Mouse (Mus musculus): ENCODE measurements around the gene Adh1. TPM values are rescaled to one million over a fixed set of nuclear protein-coding genes. Genes with fewer than 3 reads are reported as not detected.

Adh1 gene
- polyA plus RNA-seq, 1 experiment from 2014 or later = 6.5 TPM

GRCm38 (mm10) chr3:138230266-138230665, 30.5 kb upstream of the Adh1 start:
- no peak overlapping the region for H3K27ac ChIP-seq (replicated peaks in 1 of 2; ENCODE audit: control insufficient read depth in 1 of 2, insufficient read depth in 1 of 2, low read depth in 2 of 2, low read length in 2 of 2)
- no peak overlapping the region for H3K4me2 ChIP-seq (ENCODE audit: low read length)
- no peak for ATAC-seq (ENCODE audit: insufficient number of reproducible peaks, insufficient read depth, low FRiP score, low read depth)
- H3K4me1 ChIP-seq (ENCODE audit: control insufficient read depth in 2 of 2, insufficient read depth in 2 of 2, low read length in 2 of 2) = no peaks in the 10 kb centered on the region; a peak in 1 of 4 replicates
- no peaks in the 10 kb centered on the region for H3K36me3 ChIP-seq (ENCODE audit: control insufficient read depth, insufficient read depth, low read length)
- WGBS = 76% methylated on average over 3 of the region's 3 CpGs
- H3K9me3 ChIP-seq (ENCODE audit: control insufficient read depth, low read length) = no peaks in the 10 kb centered on the region
- H3K4me3 ChIP-seq (ENCODE audit: control insufficient read depth in 1 of 2, insufficient read depth in 1 of 2, low read depth in 1 of 2, low read length in 2 of 2) = no peak overlapping the region
- no peak overlapping the region for H3K9ac ChIP-seq (ENCODE audit: low read length)
- H3K27me3 ChIP-seq (ENCODE audit: control insufficient read depth, insufficient read depth, low read length) = no peaks in the 10 kb centered on the region

DNA sequence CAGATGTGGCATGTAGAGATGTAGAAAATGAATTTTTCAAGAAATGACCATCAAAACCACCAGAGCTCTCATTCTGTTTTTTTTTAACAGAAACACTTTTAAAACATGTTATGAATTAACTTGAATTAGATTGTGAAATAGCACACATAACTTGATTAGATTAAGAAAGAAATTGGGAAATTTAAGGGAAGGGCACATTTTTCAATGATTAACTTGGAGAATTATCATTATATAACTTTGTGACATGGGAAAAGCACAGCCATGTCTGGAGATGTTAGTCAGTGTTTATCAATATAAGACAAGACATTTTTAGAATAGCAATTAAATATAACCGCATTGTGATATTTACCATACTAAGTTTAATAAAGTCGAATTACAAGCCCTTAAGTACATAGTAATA, 29.3 kb upstream of the Adh1 start:
- no peak overlapping the region for H3K9ac ChIP-seq (ENCODE audit: low read length)
- no peaks in the 10 kb centered on the region for H3K36me3 ChIP-seq (ENCODE audit: control insufficient read depth, insufficient read depth, low read length)
- WGBS = 73% methylated on average over 2 of the region's 2 CpGs
- H3K9me3 ChIP-seq (ENCODE audit: control insufficient read depth, low read length) = no peaks in the 10 kb centered on the region
- no peak overlapping the region for H3K4me3 ChIP-seq (ENCODE audit: control insufficient read depth in 1 of 2, insufficient read depth in 1 of 2, low read depth in 1 of 2, low read length in 2 of 2)
- no peak overlapping the region for H3K4me2 ChIP-seq (ENCODE audit: low read length)
- H3K27me3 ChIP-seq (ENCODE audit: control insufficient read depth, insufficient read depth, low read length) = no peaks in the 10 kb centered on the region
- no peaks in the 10 kb centered on the region for H3K4me1 ChIP-seq (ENCODE audit: control insufficient read depth in 2 of 2, insufficient read depth in 2 of 2, low read length in 2 of 2)
- H3K27ac ChIP-seq (replicated peaks in 1 of 2; ENCODE audit: control insufficient read depth in 1 of 2, insufficient read depth in 1 of 2, low read depth in 2 of 2, low read length in 2 of 2) = no peak overlapping the region
- ATAC-seq (ENCODE audit: insufficient number of reproducible peaks, insufficient read depth, low FRiP score, low read depth) = no peak

- H3K4me1 ChIP-seq (ENCODE audit: control insufficient read depth in 2 of 2, insufficient read depth in 2 of 2, low read length in 2 of 2) = no peaks in the 10 kb centered on the region; a peak in 1 of 4 replicates
- H3K4me2 ChIP-seq (ENCODE audit: low read length) = no peak overlapping the region
- H3K27ac ChIP-seq (replicated peaks in 1 of 2; ENCODE audit: control insufficient read depth in 1 of 2, insufficient read depth in 1 of 2, low read depth in 2 of 2, low read length in 2 of 2) = no peak overlapping the region
- no peaks in the 10 kb centered on the region for H3K27me3 ChIP-seq (ENCODE audit: control insufficient read depth, insufficient read depth, low read length)
- no peaks in the 10 kb centered on the region for H3K36me3 ChIP-seq (ENCODE audit: control insufficient read depth, insufficient read depth, low read length)
- no peak overlapping the region for H3K9ac ChIP-seq (ENCODE audit: low read length)
- H3K4me3 ChIP-seq (ENCODE audit: control insufficient read depth in 1 of 2, insufficient read depth in 1 of 2, low read depth in 1 of 2, low read length in 2 of 2) = no peak overlapping the region
- 81% methylated on average over 11 of the region's 11 CpGs for WGBS
- no peaks in the 10 kb centered on the region for H3K9me3 ChIP-seq (ENCODE audit: control insufficient read depth, low read length)
- no peak for ATAC-seq (ENCODE audit: insufficient number of reproducible peaks, insufficient read depth, low FRiP score, low read depth)
Observed at GRCm38 (mm10) chr3:138236546-138237163, 24.1 kb upstream of the Adh1 start.

DNA sequence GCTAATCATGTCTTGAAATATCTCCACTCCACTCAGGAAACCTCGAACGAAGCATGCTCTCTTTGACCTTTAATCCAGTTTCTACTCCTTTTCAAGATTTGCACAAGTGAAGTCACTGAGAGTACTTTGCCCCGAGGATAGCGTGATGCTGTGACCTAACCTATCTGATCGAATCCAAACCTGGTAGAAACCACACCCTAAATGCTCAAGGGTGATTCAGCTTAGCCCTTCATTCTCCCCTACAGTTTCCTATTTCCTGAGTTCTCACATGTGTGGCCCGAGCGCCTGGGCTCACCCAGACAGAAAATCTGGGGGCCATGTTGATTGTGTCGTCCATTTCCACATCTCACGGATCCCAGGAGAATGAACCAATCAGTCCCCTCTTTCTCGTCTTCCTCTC, 22.7 kb upstream of the Adh1 start:
- no peaks in the 10 kb centered on the region; a peak in 1 of 4 replicates for H3K4me1 ChIP-seq (ENCODE audit: control insufficient read depth in 2 of 2, insufficient read depth in 2 of 2, low read length in 2 of 2)
- no peak overlapping the region for H3K27ac ChIP-seq (replicated peaks in 1 of 2; ENCODE audit: control insufficient read depth in 1 of 2, insufficient read depth in 1 of 2, low read depth in 2 of 2, low read length in 2 of 2)
- no peak overlapping the region for H3K4me3 ChIP-seq (ENCODE audit: control insufficient read depth in 1 of 2, insufficient read depth in 1 of 2, low read depth in 1 of 2, low read length in 2 of 2)
- no peak overlapping the region for H3K4me2 ChIP-seq (ENCODE audit: low read length)
- 67% methylated on average over 10 of the region's 10 CpGs for WGBS
- no peaks in the 10 kb centered on the region for H3K27me3 ChIP-seq (ENCODE audit: control insufficient read depth, insufficient read depth, low read length)
- no peak overlapping the region for H3K9ac ChIP-seq (ENCODE audit: low read length)
- ATAC-seq (ENCODE audit: insufficient number of reproducible peaks, insufficient read depth, low FRiP score, low read depth) = no peak
- no peaks in the 10 kb centered on the region for H3K36me3 ChIP-seq (ENCODE audit: control insufficient read depth, insufficient read depth, low read length)
- no peaks in the 10 kb centered on the region for H3K9me3 ChIP-seq (ENCODE audit: control insufficient read depth, low read length)

DNA sequence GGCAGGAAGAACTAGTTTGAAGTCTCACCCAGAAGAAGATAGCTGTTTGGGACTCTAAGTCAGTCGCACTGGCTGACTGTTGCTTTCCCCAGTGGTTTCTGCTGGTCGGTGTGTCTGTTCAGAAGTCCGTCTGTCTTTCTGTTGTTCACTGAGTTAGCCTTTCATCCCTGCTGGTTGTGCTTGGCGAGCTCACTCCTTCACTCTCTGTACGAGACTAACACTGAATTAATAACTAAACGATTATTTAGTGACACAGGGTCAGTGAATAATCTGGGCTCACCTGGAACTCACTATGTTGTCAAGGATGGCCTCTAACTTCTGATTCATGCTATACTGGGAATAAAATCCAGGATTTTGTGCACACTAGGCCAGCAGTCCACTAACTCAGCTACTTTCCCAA, 21.3 kb upstream of the Adh1 start:
- no peaks in the 10 kb centered on the region; a peak in 1 of 4 replicates for H3K4me1 ChIP-seq (ENCODE audit: control insufficient read depth in 2 of 2, insufficient read depth in 2 of 2, low read length in 2 of 2)
- H3K27me3 ChIP-seq (ENCODE audit: control insufficient read depth, insufficient read depth, low read length) = no peaks in the 10 kb centered on the region
- H3K9me3 ChIP-seq (ENCODE audit: control insufficient read depth, low read length) = no peaks in the 10 kb centered on the region
- no peaks in the 10 kb centered on the region for H3K36me3 ChIP-seq (ENCODE audit: control insufficient read depth, insufficient read depth, low read length)
- 83% methylated on average over 6 of the region's 6 CpGs for WGBS
- no peak for ATAC-seq (ENCODE audit: insufficient number of reproducible peaks, insufficient read depth, low FRiP score, low read depth)
- H3K27ac ChIP-seq (replicated peaks in 1 of 2; ENCODE audit: control insufficient read depth in 1 of 2, insufficient read depth in 1 of 2, low read depth in 2 of 2, low read length in 2 of 2) = no peak overlapping the region
- no peak overlapping the region for H3K4me2 ChIP-seq (ENCODE audit: low read length)
- H3K4me3 ChIP-seq (ENCODE audit: control insufficient read depth in 1 of 2, insufficient read depth in 1 of 2, low read depth in 1 of 2, low read length in 2 of 2) = no peak overlapping the region
- no peak overlapping the region for H3K9ac ChIP-seq (ENCODE audit: low read length)

DNA sequence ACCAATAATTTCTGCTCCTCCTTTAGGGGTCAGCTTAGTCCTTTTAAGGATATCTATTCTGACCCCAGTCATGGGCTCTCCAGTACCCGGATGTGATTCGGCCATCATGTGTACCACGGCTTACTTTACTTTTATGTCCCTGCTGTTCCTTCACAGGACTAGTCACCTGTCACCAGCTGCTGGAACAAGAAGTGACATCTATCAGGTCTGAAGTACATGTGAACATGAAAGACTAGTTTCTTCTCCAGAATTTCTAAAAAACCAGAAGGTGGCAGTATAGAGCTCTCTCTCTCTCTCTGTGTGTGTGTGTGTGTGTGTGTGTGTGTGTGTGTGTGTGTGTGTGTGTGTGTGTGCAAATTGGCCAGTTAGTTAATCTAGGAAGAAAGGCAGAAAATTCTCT, 20.4 kb upstream of the Adh1 start:
- 77% methylated on average over 3 of the region's 3 CpGs for WGBS
- ATAC-seq (ENCODE audit: insufficient number of reproducible peaks, insufficient read depth, low FRiP score, low read depth) = no peak

GRCm38 (mm10) chr3:138240942-138241341, 19.8 kb upstream of the Adh1 start:
- Histone ChIP-seq H3K27me3 (ENCODE audit: control insufficient read depth, insufficient read depth, low read length) (no peaks in the 10 kb centered on the region), H3K4me2 (ENCODE audit: low read length) (no peak overlapping the region), H3K9me3 (ENCODE audit: control insufficient read depth, low read length) (no peaks in the 10 kb centered on the region), H3K4me1 (ENCODE audit: control insufficient read depth in 2 of 2, insufficient read depth in 2 of 2, low read length in 2 of 2) (no peaks in the 10 kb centered on the region; a peak in 1 of 4 replicates), H3K27ac (replicated peaks in 1 of 2; ENCODE audit: control insufficient read depth in 1 of 2, insufficient read depth in 1 of 2, low read depth in 2 of 2, low read length in 2 of 2) (no peak overlapping the region), H3K9ac (ENCODE audit: low read length) (no peak overlapping the region), H3K4me3 (ENCODE audit: control insufficient read depth in 1 of 2, insufficient read depth in 1 of 2, low read depth in 1 of 2, low read length in 2 of 2) (no peak overlapping the region), H3K36me3 (ENCODE audit: control insufficient read depth, insufficient read depth, low read length) (no peaks in the 10 kb centered on the region)
- ATAC-seq (ENCODE audit: insufficient number of reproducible peaks, insufficient read depth, low FRiP score, low read depth) = 0 out of 2 replicates have a peak, but pooled peaks have one; percentile 21
- 76% methylated on average over 5 of the region's 5 CpGs for WGBS

More for the DNA sequence above, 20.4 kb upstream of the Adh1 start:
- Histone ChIP-seq H3K27ac (replicated peaks in 1 of 2; ENCODE audit: control insufficient read depth in 1 of 2, insufficient read depth in 1 of 2, low read depth in 2 of 2, low read length in 2 of 2) (no peak overlapping the region), H3K9me3 (ENCODE audit: control insufficient read depth, low read length) (no peaks in the 10 kb centered on the region), H3K36me3 (ENCODE audit: control insufficient read depth, insufficient read depth, low read length) (no peaks in the 10 kb centered on the region), H3K4me1 (ENCODE audit: control insufficient read depth in 2 of 2, insufficient read depth in 2 of 2, low read length in 2 of 2) (no peaks in the 10 kb centered on the region; a peak in 1 of 4 replicates), H3K4me2 (ENCODE audit: low read length) (no peak overlapping the region), H3K4me3 (ENCODE audit: control insufficient read depth in 1 of 2, insufficient read depth in 1 of 2, low read depth in 1 of 2, low read length in 2 of 2) (no peak overlapping the region), H3K9ac (ENCODE audit: low read length) (no peak overlapping the region), H3K27me3 (ENCODE audit: control insufficient read depth, insufficient read depth, low read length) (no peaks in the 10 kb centered on the region)

- Histone ChIP-seq H3K27me3 (ENCODE audit: control insufficient read depth, insufficient read depth, low read length) (no peaks in the 10 kb centered on the region), H3K27ac (replicated peaks in 1 of 2; ENCODE audit: control insufficient read depth in 1 of 2, insufficient read depth in 1 of 2, low read depth in 2 of 2, low read length in 2 of 2) (no peak overlapping the region), H3K4me1 (ENCODE audit: control insufficient read depth in 2 of 2, insufficient read depth in 2 of 2, low read length in 2 of 2) (no peaks in the 10 kb centered on the region; a peak in 1 of 4 replicates), H3K4me3 (ENCODE audit: control insufficient read depth in 1 of 2, insufficient read depth in 1 of 2, low read depth in 1 of 2, low read length in 2 of 2) (no peak overlapping the region), H3K9me3 (ENCODE audit: control insufficient read depth, low read length) (no peaks in the 10 kb centered on the region), H3K9ac (ENCODE audit: low read length) (no peak overlapping the region), H3K36me3 (ENCODE audit: control insufficient read depth, insufficient read depth, low read length) (no peaks in the 10 kb centered on the region), H3K4me2 (ENCODE audit: low read length) (no peak overlapping the region)
- 0 out of 2 replicates have a peak, but pooled peaks have one; percentile 9 for ATAC-seq (ENCODE audit: insufficient number of reproducible peaks, insufficient read depth, low FRiP score, low read depth)
- WGBS = 32% methylated on average over 6 of the region's 6 CpGs
Observed at GRCm38 (mm10) chr3:138241371-138241770, 19.4 kb upstream of the Adh1 start.

All from heart, embryonic 14.5 days (tissue).